Mouse (Mus musculus): Measurements from ENCODE around the gene Qrich2.

- TF ChIP-seq CTCF (IDR thresholded peaks at IDR 0.05; ENCODE audit: low read depth, low read length) (no peak), POLR2A (IDR thresholded peaks at IDR 0.05; ENCODE audit: insufficient read depth, low read length) (no peak)
Observed at GRCm38 (mm10) chr11:116397517-116398347, 68.3 kb downstream of the Qrich2 start.

Measured in ES-Bruce4 (cell line).